Mouse (Mus musculus): ENCODE results near the gene Sh2d2a. TPM values are rescaled to one million over a fixed set of nuclear protein-coding genes. Genes with fewer than 3 reads are reported as not detected.
"Not testable (repeated sequence)": the region's sequence is repeated elsewhere in the genome, so short reads cannot be mapped to it uniquely, and the experiment has no call there.

The Sh2d2a gene
- polyA plus RNA-seq, 2 experiments: 0.08 TPM; not detected in 1

DNA sequence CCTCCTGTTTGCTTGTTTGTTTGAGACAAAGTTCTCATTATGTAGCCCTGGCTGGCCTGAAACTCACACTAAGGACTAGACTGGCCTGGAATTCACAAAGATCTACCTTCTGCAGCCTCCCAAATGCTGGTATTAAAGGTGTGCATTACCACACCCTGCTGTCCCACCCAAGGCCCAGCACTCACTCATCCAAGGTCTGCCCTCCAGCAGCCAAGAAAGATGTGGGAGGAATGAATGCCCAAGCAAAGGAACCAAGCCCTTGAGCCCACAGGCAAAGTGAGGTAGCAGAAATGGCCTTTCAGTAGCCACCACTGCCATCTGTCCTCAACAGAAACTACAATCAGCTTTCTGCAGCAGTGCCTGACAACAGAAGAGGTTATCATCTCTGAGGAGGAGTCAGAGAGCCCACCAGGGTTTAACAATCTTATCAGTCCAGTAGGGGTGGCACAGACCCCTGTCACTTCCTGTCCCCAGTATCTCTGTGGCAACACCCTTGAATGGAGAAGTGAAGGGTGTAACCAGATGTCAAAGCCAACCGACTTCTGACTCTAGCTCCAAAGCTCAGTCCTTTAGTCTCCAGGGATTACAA is 54.6 kb downstream of the Sh2d2a start:
- DNase-seq (ENCODE audit: low spot score) (no peak), ATAC-seq (ENCODE audit: low FRiP score, low read depth) (no peak)
- WGBS: 67% methylated on average over 1 of the region's 1 CpGs

DNA sequence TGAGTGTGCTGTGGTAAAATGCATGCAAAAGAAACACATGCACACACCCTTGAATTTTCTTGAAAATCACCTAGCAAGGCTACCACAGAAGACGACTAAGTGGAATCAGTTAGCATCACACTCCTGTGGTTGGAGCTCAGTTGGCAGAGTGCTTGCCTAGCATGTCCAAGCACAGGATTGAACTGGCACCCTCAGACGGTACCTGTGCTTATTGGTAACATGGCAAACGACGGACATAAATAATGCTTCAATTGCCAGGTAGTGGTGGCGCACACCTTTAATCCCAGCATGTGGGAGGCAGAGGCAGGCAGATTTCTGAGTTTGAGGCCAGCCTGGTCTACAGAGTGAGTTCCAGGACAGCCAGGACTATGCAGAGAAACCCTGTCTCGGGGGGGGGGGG is 55.4 kb downstream of the Sh2d2a start:
- H3K4me2 ChIP-seq (replicated peaks; ENCODE audit: low read depth, low read length, severe bottlenecking): not testable (repeated sequence)

More for the DNA sequence above, 54.6 kb downstream of the Sh2d2a start:
- no peaks in the 10 kb centered on the region for H3K36me3 ChIP-seq (ENCODE audit: control insufficient read depth, insufficient read depth, low read length)
- no peak for TF ChIP-seq POLR2A (IDR thresholded peaks at IDR 0.05; ENCODE audit: borderline replicate concordance, extremely low read depth, insufficient read depth, insufficient read length)
- no peaks in the 10 kb centered on the region for H3K4me1 ChIP-seq (ENCODE audit: control insufficient read depth, insufficient read depth, low read length)
- H3K27ac ChIP-seq (replicated peaks; ENCODE audit: low read depth, low read length): no peak overlapping the region
- no peaks in the 10 kb centered on the region for H3K27me3 ChIP-seq (ENCODE audit: control insufficient read depth, insufficient read depth, low read length)
- H3K9me3 ChIP-seq (ENCODE audit: control insufficient read depth, low read length): no peaks in the 10 kb centered on the region
- no peak overlapping the region for H3K9ac ChIP-seq (ENCODE audit: low read depth, low read length, severe bottlenecking)
- no peak overlapping the region for H3K4me2 ChIP-seq (replicated peaks; ENCODE audit: low read depth, low read length, severe bottlenecking)
- no peak overlapping the region for H3K4me3 ChIP-seq (replicated peaks; ENCODE audit: low read length)

DNA sequence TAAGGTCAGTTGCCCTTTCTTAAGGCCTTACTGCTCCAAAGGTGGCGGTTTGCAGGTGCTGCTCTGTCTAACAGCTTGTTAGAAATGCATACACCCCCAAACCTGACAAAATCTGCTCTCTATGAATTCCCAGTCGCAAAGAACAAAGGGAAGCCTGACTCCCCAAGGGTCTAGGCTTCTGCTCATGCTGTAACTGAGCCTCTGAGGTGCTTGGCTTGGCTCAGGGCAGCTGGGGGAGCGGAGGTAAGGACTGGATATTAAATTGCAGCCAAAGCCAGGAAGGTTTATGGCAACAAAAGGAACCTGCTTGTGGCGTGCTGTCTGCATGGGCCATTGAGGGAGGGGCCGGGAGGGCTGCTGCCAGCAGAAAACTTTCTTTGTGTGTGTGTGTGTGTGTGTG is 57.3 kb downstream of the Sh2d2a start:
- DNase-seq (ENCODE audit: low spot score): no peak
- Histone ChIP-seq H3K9ac (ENCODE audit: low read depth, low read length, severe bottlenecking) (no peak overlapping the region), H3K4me3 (replicated peaks; ENCODE audit: low read length) (no peak overlapping the region), H3K27ac (replicated peaks; ENCODE audit: low read depth, low read length) (no peak overlapping the region), H3K4me1 (ENCODE audit: control insufficient read depth, insufficient read depth, low read length) (peaks cover 12% of the 10 kb centered on the region), H3K36me3 (ENCODE audit: control insufficient read depth, insufficient read depth, low read length) (no peaks in the 10 kb centered on the region), H3K9me3 (ENCODE audit: control insufficient read depth, low read length) (no peaks in the 10 kb centered on the region), H3K4me2 (replicated peaks; ENCODE audit: low read depth, low read length, severe bottlenecking) (no peak overlapping the region), H3K27me3 (ENCODE audit: control insufficient read depth, insufficient read depth, low read length) (no peaks in the 10 kb centered on the region)
- no peak for ATAC-seq (ENCODE audit: low FRiP score, low read depth)
- no peak for TF ChIP-seq POLR2A (IDR thresholded peaks at IDR 0.05; ENCODE audit: borderline replicate concordance, extremely low read depth, insufficient read depth, insufficient read length)
- 28% methylated on average over 5 of the region's 5 CpGs for WGBS

More for the DNA sequence above, 55.4 kb downstream of the Sh2d2a start:
- not testable (repeated sequence) for H3K36me3 ChIP-seq (ENCODE audit: control insufficient read depth, insufficient read depth, low read length); H3K27ac ChIP-seq (replicated peaks; ENCODE audit: low read depth, low read length); H3K4me3 ChIP-seq (replicated peaks; ENCODE audit: low read length); DNase-seq (ENCODE audit: low spot score); H3K27me3 ChIP-seq (ENCODE audit: control insufficient read depth, insufficient read depth, low read length); H3K4me1 ChIP-seq (ENCODE audit: control insufficient read depth, insufficient read depth, low read length); H3K9me3 ChIP-seq (ENCODE audit: control insufficient read depth, low read length); ATAC-seq (ENCODE audit: low FRiP score, low read depth); H3K9ac ChIP-seq (ENCODE audit: low read depth, low read length, severe bottlenecking)
- 85% methylated on average over 5 of the region's 6 CpGs for WGBS

Other genes with a start within 250 kb of the Sh2d2a start
- gene Arhgef11, start 229.2 kb upstream of the Sh2d2a start, polyA plus RNA-seq (2012; rRNA removed): 28.2 and 36.4 TPM in 2 replicates
- 16.1 and 19.0 TPM in 2 replicates for gene Arhgef11, start 229.2 kb upstream of the Sh2d2a start, polyA plus RNA-seq (2014; fragmentation: Nextera tagmentation; extraction: Ambion mirVana)
- 0.28 and 0.52 TPM in 2 replicates for gene Lrrc71, start 98.1 kb upstream of the Sh2d2a start, polyA plus RNA-seq (2012; rRNA removed)
- gene Lrrc71, start 98.1 kb upstream of the Sh2d2a start, polyA plus RNA-seq (2014; fragmentation: Nextera tagmentation; extraction: Ambion mirVana): 0.33 and 0.83 TPM in 2 replicates
- 2.7 and 3.7 TPM in 2 replicates for gene Ntrk1, start 51.6 kb upstream of the Sh2d2a start, polyA plus RNA-seq (2012; rRNA removed)
- 1.3 and 2.1 TPM in 2 replicates for gene Ntrk1, start 51.6 kb upstream of the Sh2d2a start, polyA plus RNA-seq (2014; fragmentation: Nextera tagmentation; extraction: Ambion mirVana)
- 1.4 and 1.7 TPM in 2 replicates for gene Insrr, start 49.8 kb upstream of the Sh2d2a start, polyA plus RNA-seq (2012; rRNA removed)
- 0.22 and 0.35 TPM in 2 replicates for gene Insrr, start 49.8 kb upstream of the Sh2d2a start, polyA plus RNA-seq (2014; fragmentation: Nextera tagmentation; extraction: Ambion mirVana)
- gene Pear1, start 22.4 kb upstream of the Sh2d2a start, polyA plus RNA-seq (2012; rRNA removed): 47.2 and 65.4 TPM in 2 replicates
- gene Pear1, start 22.4 kb upstream of the Sh2d2a start, polyA plus RNA-seq (2014; fragmentation: Nextera tagmentation; extraction: Ambion mirVana): 21.5 and 27.0 TPM in 2 replicates
- 48.5 and 50.6 TPM in 2 replicates for gene Prcc, start 38.9 kb downstream of the Sh2d2a start, polyA plus RNA-seq (2012; rRNA removed)
- 15.8 and 16.8 TPM in 2 replicates for gene Prcc, start 38.9 kb downstream of the Sh2d2a start, polyA plus RNA-seq (2014; fragmentation: Nextera tagmentation; extraction: Ambion mirVana)
- gene Hdgf, start 59.6 kb downstream of the Sh2d2a start, polyA plus RNA-seq (2012; rRNA removed): 160 and 203 TPM in 2 replicates
- gene Hdgf, start 59.6 kb downstream of the Sh2d2a start, polyA plus RNA-seq (2014; fragmentation: Nextera tagmentation; extraction: Ambion mirVana): 260 and 268 TPM in 2 replicates
- 88.6 and 124 TPM in 2 replicates for gene Mrpl24, start 72.8 kb downstream of the Sh2d2a start, polyA plus RNA-seq (2012; rRNA removed)
- gene Mrpl24, start 72.8 kb downstream of the Sh2d2a start, polyA plus RNA-seq (2014; fragmentation: Nextera tagmentation; extraction: Ambion mirVana): 66.2 and 75.7 TPM in 2 replicates
- gene Isg20l2, start 83.6 kb downstream of the Sh2d2a start, polyA plus RNA-seq (2012; rRNA removed): 35.7 and 39.7 TPM in 2 replicates
- gene Isg20l2, start 83.6 kb downstream of the Sh2d2a start, polyA plus RNA-seq (2014; fragmentation: Nextera tagmentation; extraction: Ambion mirVana): 26.7 and 27.0 TPM in 2 replicates
- gene Rrnad1, start 84.0 kb downstream of the Sh2d2a start, polyA plus RNA-seq (2012; rRNA removed): 53.6 and 61.8 TPM in 2 replicates
- 15.6 and 18.7 TPM in 2 replicates for gene Rrnad1, start 84.0 kb downstream of the Sh2d2a start, polyA plus RNA-seq (2014; fragmentation: Nextera tagmentation; extraction: Ambion mirVana)
- gene Crabp2, start 101.9 kb downstream of the Sh2d2a start, polyA plus RNA-seq (2012; rRNA removed): 176 and 192 TPM in 2 replicates
- 267 and 331 TPM in 2 replicates for gene Crabp2, start 101.9 kb downstream of the Sh2d2a start, polyA plus RNA-seq (2014; fragmentation: Nextera tagmentation; extraction: Ambion mirVana)
- gene Nes, start 124.3 kb downstream of the Sh2d2a start, polyA plus RNA-seq (2012; rRNA removed): 28.4 and 36.0 TPM in 2 replicates
- gene Nes, start 124.3 kb downstream of the Sh2d2a start, polyA plus RNA-seq (2014; fragmentation: Nextera tagmentation; extraction: Ambion mirVana): 24.5 and 28.7 TPM in 2 replicates
- 1.6 and 1.8 TPM in 2 replicates for gene Bcan, start 153.5 kb downstream of the Sh2d2a start, polyA plus RNA-seq (2012; rRNA removed)
- 0.39 and 0.41 TPM in 2 replicates for gene Bcan, start 153.5 kb downstream of the Sh2d2a start, polyA plus RNA-seq (2014; fragmentation: Nextera tagmentation; extraction: Ambion mirVana)
- 0.29 and 0.63 TPM in 2 replicates for gene Hapln2, start 180.8 kb downstream of the Sh2d2a start, polyA plus RNA-seq (2012; rRNA removed)
- 0.15 and 0.22 TPM in 2 replicates for gene Hapln2, start 180.8 kb downstream of the Sh2d2a start, polyA plus RNA-seq (2014; fragmentation: Nextera tagmentation; extraction: Ambion mirVana)
- 8.3 and 16.2 TPM in 2 replicates for gene Gpatch4, start 196.4 kb downstream of the Sh2d2a start, polyA plus RNA-seq (2012; rRNA removed)
- gene Gpatch4, start 196.4 kb downstream of the Sh2d2a start, polyA plus RNA-seq (2014; fragmentation: Nextera tagmentation; extraction: Ambion mirVana): 29.7 and 30.2 TPM in 2 replicates
- gene Naxe, start 211.7 kb downstream of the Sh2d2a start, polyA plus RNA-seq (2012; rRNA removed): 101 and 123 TPM in 2 replicates
- 203 and 215 TPM in 2 replicates for gene Naxe, start 211.7 kb downstream of the Sh2d2a start, polyA plus RNA-seq (2014; fragmentation: Nextera tagmentation; extraction: Ambion mirVana)
- 0.03 TPM in 1 of 2 replicates, not detected in the other for gene Ttc24, start 231.5 kb downstream of the Sh2d2a start, polyA plus RNA-seq (2012; rRNA removed)
- not detected in 2 replicates for gene Ttc24, start 231.5 kb downstream of the Sh2d2a start, polyA plus RNA-seq (2014; fragmentation: Nextera tagmentation; extraction: Ambion mirVana)
- 38.8 and 50.5 TPM in 2 replicates for gene Iqgap3, start 235.2 kb downstream of the Sh2d2a start, polyA plus RNA-seq (2012; rRNA removed)
- gene Iqgap3, start 235.2 kb downstream of the Sh2d2a start, polyA plus RNA-seq (2014; fragmentation: Nextera tagmentation; extraction: Ambion mirVana): 20.0 and 21.0 TPM in 2 replicates

Measured in limb, embryonic 14.5 days (tissue).